Mouse (Mus musculus) lung, adult 2 months (tissue): ENCODE measurements around the gene Snx7. TPM values are rescaled to one million over a fixed set of nuclear protein-coding genes. Genes with fewer than 3 reads are reported as not detected.

Source experiments
- DNase-seq: peaks from one replicate; pipeline ENCODE4 v3.0.0; 2022
- H3K4me1 ChIP-seq: fragments of 200-500 bp; 2 replicates; pipeline ENCODE4 v1.6.1; 2011; ENCODE audit warnings: low read length; ENCODE audit not compliant: control insufficient read depth, insufficient read depth
- H3K4me3 ChIP-seq: fragments of 200-500 bp; replicated peaks from 2 replicates; pipeline ENCODE3; 2011; ENCODE audit warnings: low read depth, mild to moderate bottlenecking, control low read depth, low read length; ENCODE audit errors: extremely low read depth
- CTCF ChIP-seq: fragments of 200-500 bp; IDR thresholded peaks from 2 replicates; pipeline ENCODE4 v1.5.1; 2011; ENCODE audit warnings: mild to moderate bottlenecking, low read length, control low read depth; ENCODE audit not compliant: insufficient read depth
- POLR2A ChIP-seq: fragments of 200-500 bp; IDR thresholded peaks from 2 replicates; pipeline ENCODE4 v1.6.1; 2011; ENCODE audit warnings: low read depth, mild to moderate bottlenecking, control low read depth, low read length, borderline replicate concordance; ENCODE audit errors: extremely low read depth
- WGBS: fragments of 180-500 bp; shearing (Covaris S2); methylation state at CpG from one replicate; pipeline ENCODE4 v1.1.7; 2018; 5-methylcytosine and 5-hydroxymethylcytosine counted together
- polyA plus RNA-seq: library from polyadenylated mRNA; depleted of rRNA; stranded (reverse); fragments of >200 nt; gene quantifications from 2 replicates; pipeline ENCODE4 v1.2.3, GENCODE M21; 2012

The Snx7 gene
- polyA plus RNA-seq, 1 experiment: 22.5 TPM

DNA sequence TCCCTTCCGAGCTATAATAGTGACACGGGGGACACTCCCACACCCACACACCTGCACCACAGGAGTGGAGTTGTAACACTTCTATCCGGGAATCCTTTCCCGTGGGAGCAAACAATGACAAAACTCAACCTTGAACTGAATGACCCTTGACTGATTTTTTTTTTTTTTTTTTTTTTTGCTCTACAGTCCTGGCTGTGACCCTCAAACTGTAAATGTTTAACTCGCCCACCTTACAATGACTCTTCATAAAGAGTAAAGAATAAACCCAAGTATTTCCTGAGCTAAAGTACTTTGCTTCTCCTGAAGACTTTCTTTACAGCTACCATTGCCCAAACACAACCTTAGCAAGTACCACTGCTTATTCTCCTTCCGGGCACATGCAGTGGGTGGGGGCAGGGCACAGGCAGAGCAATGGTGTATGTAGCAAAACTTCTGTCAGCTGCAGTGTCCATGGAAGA is 6.7 kb downstream of the Snx7 start:
- DNase-seq: peak; percentile 10
- TF ChIP-seq CTCF: no peak
- no peak for TF ChIP-seq POLR2A
- 65% methylated on average over 6 of the region's 6 CpGs for whole genome bisulfite sequencing
- Histone ChIP-seq H3K4me3 (no peak overlapping the region), H3K4me1 (peaks cover 2% of the 10 kb centered on the region; the same call in 1 of the 2 replicates)

DNA sequence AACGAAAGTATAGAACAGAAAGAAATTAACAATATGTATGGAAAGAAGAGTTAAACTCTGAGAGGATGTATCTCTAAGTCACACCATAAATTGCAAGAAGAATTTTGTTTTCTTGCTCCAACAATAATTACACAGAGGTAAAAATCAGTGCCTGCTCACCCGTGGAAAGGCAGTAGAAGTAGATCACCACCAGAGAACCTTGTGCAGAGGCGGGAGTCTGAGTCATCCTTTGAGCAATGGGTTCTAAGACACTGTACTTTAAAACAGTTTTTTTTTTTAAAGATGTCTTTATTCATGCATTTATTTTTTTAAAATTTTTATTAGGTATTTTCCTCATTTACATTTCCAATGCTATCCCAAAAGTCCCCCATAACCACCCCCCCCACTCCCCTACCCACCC is 9.7 kb downstream of the Snx7 start:
- 91% methylated on average over 3 of the region's 3 CpGs for WGBS
- Histone ChIP-seq H3K4me3 (no peak overlapping the region), H3K4me1 (peaks cover 2% of the 10 kb centered on the region; the same call in 1 of the 2 replicates)
- TF ChIP-seq CTCF: no peak
- no peak for DNase-seq

DNA sequence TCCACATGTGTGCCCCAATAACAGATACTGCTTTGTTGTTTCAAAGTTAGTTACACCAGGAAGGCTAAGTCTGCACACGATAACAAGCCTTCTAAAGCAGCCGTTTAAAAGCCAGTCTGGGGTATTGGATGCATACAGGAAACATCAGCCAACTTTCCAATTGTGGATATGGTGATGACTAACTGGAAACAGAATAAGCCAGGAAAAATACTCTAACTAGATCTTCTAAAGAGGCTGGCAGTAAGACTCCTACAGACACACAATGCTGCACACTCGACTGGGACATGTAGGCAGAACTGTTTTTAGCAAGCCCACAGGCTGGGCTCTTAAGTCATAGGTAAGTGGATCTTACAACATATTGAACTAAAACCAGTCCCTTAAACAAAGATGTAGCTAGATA is 15.0 kb downstream of the Snx7 start:
- Histone ChIP-seq H3K4me3 (no peak overlapping the region), H3K4me1 (no peaks in the 10 kb centered on the region)
- WGBS: 56% methylated on average over 3 of the region's 3 CpGs
- DNase-seq: no peak
- TF ChIP-seq POLR2A: no peak
- no peak for TF ChIP-seq CTCF

DNA sequence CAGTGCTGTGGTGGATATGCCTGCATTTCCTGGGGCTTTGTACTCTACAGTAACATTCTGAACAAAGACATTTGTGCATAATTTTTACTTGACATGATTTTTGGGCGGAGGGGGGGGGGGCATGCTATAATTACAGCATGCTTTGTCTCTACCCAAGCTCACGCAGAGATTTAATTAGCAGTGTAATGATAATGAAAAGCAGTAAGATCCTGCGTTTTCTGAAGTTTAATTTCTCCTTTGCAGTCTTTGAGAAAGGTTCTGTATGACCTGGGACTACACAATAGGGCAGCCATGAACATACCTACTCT is 16.7 kb downstream of the Snx7 start:
- TF ChIP-seq POLR2A: no peak
- TF ChIP-seq CTCF: no peak
- WGBS: 93% methylated on average over 3 of the region's 3 CpGs
- Histone ChIP-seq H3K4me3 (no peak overlapping the region), H3K4me1 (no peaks in the 10 kb centered on the region)
- DNase-seq: no peak

DNA sequence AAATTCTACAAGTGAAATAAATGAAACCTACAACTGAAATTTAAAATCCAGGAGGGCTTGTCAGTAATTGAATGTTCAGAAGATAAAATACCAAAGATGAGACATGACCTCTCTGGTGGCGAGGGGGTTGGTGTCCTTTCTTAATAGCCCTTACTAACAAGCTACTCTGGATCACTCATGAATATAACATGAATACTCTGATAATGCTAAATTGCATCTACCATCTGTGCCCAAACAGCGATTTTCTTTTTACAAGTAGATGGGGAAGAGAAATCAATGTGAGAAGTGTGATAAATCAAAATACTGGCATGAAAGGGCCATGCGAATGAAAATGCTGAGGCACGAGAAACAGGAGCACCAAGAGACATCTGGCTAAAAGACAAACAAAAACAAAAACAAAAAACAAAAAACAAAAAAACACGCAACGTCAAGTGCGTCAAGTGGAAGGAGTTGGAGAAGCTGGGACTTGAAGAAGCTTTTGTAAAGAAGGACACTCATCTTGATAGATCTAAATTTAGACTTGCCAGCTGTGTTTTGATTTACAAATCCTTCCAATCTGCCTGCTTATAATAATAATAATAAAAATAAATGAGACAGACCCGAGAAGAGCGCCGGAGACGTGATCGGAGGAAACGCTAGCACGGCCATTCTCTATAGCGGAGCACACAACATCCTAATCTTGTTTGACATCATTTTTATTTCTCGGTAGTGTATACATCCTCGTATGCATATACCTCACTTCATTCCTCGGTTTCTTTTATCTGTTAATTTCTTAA is 17.3 kb downstream of the Snx7 start:
- TF ChIP-seq POLR2A (no peak), CTCF (no peak)
- no peak for DNase-seq
- WGBS: 90% methylated on average over 18 of the region's 18 CpGs
- Histone ChIP-seq H3K4me3 (no peak overlapping the region), H3K4me1 (no peaks in the 10 kb centered on the region)

DNA sequence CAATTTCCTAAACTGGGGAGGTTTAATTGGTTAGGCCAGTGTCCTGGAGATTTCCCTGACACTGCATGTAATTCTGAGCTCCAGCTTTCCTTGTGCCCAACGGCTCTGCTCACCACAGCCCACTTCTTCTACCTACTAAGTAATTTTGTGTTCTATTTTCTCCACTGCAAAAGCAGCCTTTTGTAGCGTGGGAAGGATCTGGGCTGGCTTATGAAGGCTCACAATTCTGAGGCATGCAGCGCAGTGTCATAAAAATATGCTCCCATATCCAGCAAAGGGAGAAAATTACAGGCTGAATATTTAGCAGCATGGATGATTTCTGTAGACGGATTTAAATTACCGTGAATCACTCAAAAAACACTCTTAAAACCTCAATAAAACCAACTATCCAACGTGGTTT is 19.9 kb downstream of the Snx7 start:
- WGBS: 82% methylated on average over 6 of the region's 6 CpGs
- TF ChIP-seq POLR2A (no peak), CTCF (no peak)
- H3K4me3 ChIP-seq: no peak overlapping the region
- no peak for DNase-seq
- no peaks in the 10 kb centered on the region for H3K4me1 ChIP-seq

DNA sequence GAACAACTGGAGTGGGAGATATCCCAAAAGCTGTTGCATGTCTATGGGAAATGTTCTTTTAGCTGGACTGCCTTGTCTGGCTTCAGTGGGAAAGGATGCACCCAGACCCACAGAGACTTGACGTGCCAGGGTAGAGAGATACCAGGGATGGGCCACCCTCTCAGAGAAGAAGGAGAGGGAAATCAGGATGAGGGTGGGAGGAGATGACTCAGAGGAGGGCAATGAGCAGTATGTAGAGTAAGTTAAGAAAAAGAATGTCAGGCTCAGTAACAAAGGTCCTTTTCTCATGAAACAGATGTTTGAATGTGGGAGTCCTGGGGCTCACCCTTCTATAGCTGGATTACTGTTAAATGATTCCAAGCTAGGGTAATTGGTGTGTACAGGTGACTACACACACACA is 26.1 kb downstream of the Snx7 start:
- no peaks in the 10 kb centered on the region for H3K4me1 ChIP-seq
- H3K4me3 ChIP-seq: no peak overlapping the region
- 96% methylated on average over 1 of the region's 1 CpGs for WGBS
- no peak for TF ChIP-seq CTCF
- no peak for TF ChIP-seq POLR2A
- no peak for DNase-seq

DNA sequence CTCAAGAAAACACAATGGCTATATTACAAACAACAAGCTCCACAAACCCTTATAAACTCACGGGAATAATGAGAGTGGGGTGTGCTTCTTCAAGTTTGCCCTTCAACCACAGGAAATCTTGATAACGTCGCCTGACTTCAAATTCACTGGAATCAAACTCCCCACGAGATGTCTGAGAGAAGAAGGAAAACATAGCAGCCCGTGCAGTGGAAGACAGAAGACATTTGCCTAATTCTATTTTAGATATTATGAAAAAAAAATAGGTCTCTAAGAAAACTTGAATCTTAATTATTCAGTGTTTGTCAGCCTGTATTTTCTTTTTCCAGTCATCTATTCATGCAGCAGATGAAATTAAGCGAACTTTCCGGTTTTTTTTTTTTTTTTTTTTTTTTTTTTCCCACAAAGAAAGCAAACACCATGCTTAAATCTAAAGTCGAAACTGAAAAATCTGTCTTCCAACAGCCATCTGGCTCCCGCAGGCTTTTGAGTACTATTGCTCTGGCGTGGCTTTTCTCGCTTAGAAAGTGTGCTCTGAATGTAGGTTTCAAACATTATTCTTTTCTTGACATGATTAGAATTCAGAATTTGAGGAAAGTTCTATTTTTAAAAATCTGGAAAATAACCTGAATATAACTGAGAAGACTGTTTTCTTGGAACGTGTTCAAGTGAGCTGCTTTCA is 28.7 kb downstream of the Snx7 start:
- Histone ChIP-seq H3K4me3 (no peak overlapping the region), H3K4me1 (no peaks in the 10 kb centered on the region)
- no peak for DNase-seq
- no peak for TF ChIP-seq POLR2A
- no peak for TF ChIP-seq CTCF
- 52% methylated on average over 12 of the region's 12 CpGs for WGBS

DNA sequence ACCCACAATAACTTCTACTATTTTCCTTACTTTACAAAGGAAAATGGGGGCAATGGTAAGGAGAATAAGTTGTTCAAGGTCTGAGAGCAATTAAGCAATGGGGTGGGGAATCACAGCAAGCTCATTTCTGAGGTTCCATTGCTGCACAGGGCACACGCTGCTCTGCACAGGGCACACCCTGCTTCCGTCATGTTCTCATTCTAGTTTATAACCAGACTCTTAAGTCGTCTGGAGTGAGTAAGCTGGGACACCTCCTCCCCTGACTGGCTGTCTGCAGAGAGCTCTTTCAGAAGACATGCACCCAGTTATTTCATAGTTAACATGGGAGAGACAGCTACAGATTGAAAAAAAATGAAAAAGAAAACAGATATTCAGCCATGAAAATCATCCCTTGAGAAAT is 30.7 kb downstream of the Snx7 start:
- 53% methylated on average over 3 of the region's 3 CpGs for WGBS
- TF ChIP-seq POLR2A (no peak), CTCF (no peak)
- no peaks in the 10 kb centered on the region for H3K4me1 ChIP-seq
- no peak overlapping the region for H3K4me3 ChIP-seq
- no peak for DNase-seq

DNA sequence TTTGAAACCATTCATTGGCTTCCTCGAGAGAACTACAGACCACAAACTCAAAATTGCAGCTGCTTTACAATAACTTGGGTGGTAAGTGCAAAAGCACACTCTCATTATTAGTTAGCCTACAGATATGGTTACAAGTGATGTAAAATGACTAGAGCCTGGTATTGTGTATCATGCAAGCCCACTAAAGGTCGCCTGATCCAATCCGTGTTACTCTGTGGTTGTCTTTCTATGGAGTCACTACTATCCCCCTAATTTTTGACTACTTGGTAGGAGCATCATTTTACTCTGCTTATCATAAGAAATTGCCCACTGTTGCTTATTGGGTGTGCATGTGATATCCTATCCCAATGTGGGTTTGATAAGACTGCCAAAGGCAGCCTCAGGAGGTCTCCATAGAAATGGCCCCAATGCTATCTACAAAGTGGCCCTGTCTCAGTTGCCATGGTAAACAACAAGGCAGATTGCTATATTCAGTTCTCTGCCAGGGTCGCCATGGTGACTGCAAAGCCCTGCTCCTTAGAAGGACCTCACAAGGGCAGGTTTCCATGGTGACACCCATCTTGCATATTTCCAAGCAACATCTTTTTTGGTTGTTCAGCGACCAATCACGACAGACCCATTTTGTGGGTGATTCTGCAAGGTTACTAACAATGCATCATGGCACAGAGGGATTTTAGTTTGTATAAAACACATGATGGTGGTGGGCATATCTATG is 42.1 kb downstream of the Snx7 start:
- Histone ChIP-seq H3K4me1 (no peaks in the 10 kb centered on the region), H3K4me3 (no peak overlapping the region)
- WGBS: 89% methylated on average over 6 of the region's 6 CpGs
- TF ChIP-seq POLR2A (no peak), CTCF (no peak)
- no peak for DNase-seq
